Mouse (Mus musculus): ENCODE measurements around the gene Trim65. TPM values are rescaled to one million over a fixed set of nuclear protein-coding genes. Genes with fewer than 3 reads are reported as not detected.

Trim65 gene
- polyA plus RNA-seq, 1 experiment = 17.3 TPM

GRCm38 (mm10) chr11:116111067-116111466 lies 19.9 kb downstream of the Trim65 start:
- no peak for DNase-seq
- 88% methylated on average over 4 of the region's 4 CpGs for WGBS
- Histone ChIP-seq H3K4me3 (replicated peaks; ENCODE audit: extremely low read depth, low read depth, low read length) (no peak overlapping the region), H3K4me1 (ENCODE audit: control insufficient read depth, insufficient read depth, low read length) (peaks cover 8% of the 10 kb centered on the region; the same call in 1 of the 2 replicates)
- TF ChIP-seq POLR2A (IDR thresholded peaks at IDR 0.05; ENCODE audit: borderline replicate concordance, extremely low read depth, low read depth, low read length) (no peak), CTCF (IDR thresholded peaks at IDR 0.05; ENCODE audit: insufficient read depth, low read length) (0 out of 2 replicates have a peak, but pooled peaks have one; percentile 8)

- Histone ChIP-seq H3K4me1 (ENCODE audit: control insufficient read depth, insufficient read depth, low read length) (peaks cover 8% of the 10 kb centered on the region; the same call in 1 of the 2 replicates), H3K4me3 (replicated peaks; ENCODE audit: extremely low read depth, low read depth, low read length) (peak overlapping the region; percentile 81)
- DNase-seq = no peak
- TF ChIP-seq POLR2A (IDR thresholded peaks at IDR 0.05; ENCODE audit: borderline replicate concordance, extremely low read depth, low read depth, low read length) = 0 out of 2 replicates have a peak, but pooled peaks have one; percentile 20
- TF ChIP-seq CTCF (IDR thresholded peaks at IDR 0.05; ENCODE audit: insufficient read depth, low read length) = no peak
- 11% methylated on average over 10 of the region's 10 CpGs for WGBS
These were observed 20.4 kb downstream of the Trim65 start for GRCm38 (mm10) chr11:116110540-116110939.

- Histone ChIP-seq H3K4me3 (replicated peaks; ENCODE audit: extremely low read depth, low read depth, low read length) (peak overlapping the region; percentile 81), H3K4me1 (ENCODE audit: control insufficient read depth, insufficient read depth, low read length) (peaks cover 8% of the 10 kb centered on the region; the same call in 1 of the 2 replicates)
- TF ChIP-seq CTCF (IDR thresholded peaks at IDR 0.05; ENCODE audit: insufficient read depth, low read length) (no peak), POLR2A (IDR thresholded peaks at IDR 0.05; ENCODE audit: borderline replicate concordance, extremely low read depth, low read depth, low read length) (peak; percentile 50; the same call in 1 of the 2 replicates)
- WGBS = under 1% methylated on average over 35 of the region's 35 CpGs
- DNase-seq = peak; percentile 77
These were observed 20.8 kb downstream of the Trim65 start for GRCm38 (mm10) chr11:116110131-116110530.

GRCm38 (mm10) chr11:116109441-116110081 lies 21.4 kb downstream of the Trim65 start:
- peaks cover 9% of the 10 kb centered on the region; the same call in 1 of the 2 replicates for H3K4me1 ChIP-seq (ENCODE audit: control insufficient read depth, insufficient read depth, low read length)

GRCm38 (mm10) chr11:116108464-116109137 lies 22.3 kb downstream of the Trim65 start:
- 8% methylated on average over 22 of the region's 23 CpGs for WGBS
- TF ChIP-seq POLR2A (IDR thresholded peaks at IDR 0.05; ENCODE audit: borderline replicate concordance, extremely low read depth, low read depth, low read length) = peak; percentile 65; the same call in 1 of the 2 replicates
- no peak for TF ChIP-seq CTCF (IDR thresholded peaks at IDR 0.05; ENCODE audit: insufficient read depth, low read length)
- no peak for DNase-seq
- Histone ChIP-seq H3K4me3 (replicated peaks; ENCODE audit: extremely low read depth, low read depth, low read length) (peak overlapping the region; percentile 48), H3K4me1 (ENCODE audit: control insufficient read depth, insufficient read depth, low read length) (peaks cover 14% of the 10 kb centered on the region; the same call in 1 of the 2 replicates)

More at GRCm38 (mm10) chr11:116109441-116110081, 21.4 kb downstream of the Trim65 start:
- peak overlapping the region; percentile 81 for H3K4me3 ChIP-seq (replicated peaks; ENCODE audit: extremely low read depth, low read depth, low read length)
- TF ChIP-seq CTCF (IDR thresholded peaks at IDR 0.05; ENCODE audit: insufficient read depth, low read length) (no peak), POLR2A (IDR thresholded peaks at IDR 0.05; ENCODE audit: borderline replicate concordance, extremely low read depth, low read depth, low read length) (peak; percentile 30; the same call in 1 of the 2 replicates)
- no peak for DNase-seq
- WGBS = under 1% methylated on average over 67 of the region's 70 CpGs

- H3K4me1 ChIP-seq (ENCODE audit: control insufficient read depth, insufficient read depth, low read length) = peaks cover 14% of the 10 kb centered on the region
- TF ChIP-seq CTCF (IDR thresholded peaks at IDR 0.05; ENCODE audit: insufficient read depth, low read length) (no peak), POLR2A (IDR thresholded peaks at IDR 0.05; ENCODE audit: borderline replicate concordance, extremely low read depth, low read depth, low read length) (no peak)
- WGBS = 63% methylated on average over 19 of the region's 19 CpGs
- no peak overlapping the region for H3K4me3 ChIP-seq (replicated peaks; ENCODE audit: extremely low read depth, low read depth, low read length)
- DNase-seq = no peak
These were observed 23.1 kb downstream of the Trim65 start for GRCm38 (mm10) chr11:116107777-116108285.

- 60% methylated on average over 14 of the region's 14 CpGs for WGBS
- no peak overlapping the region for H3K4me3 ChIP-seq (replicated peaks; ENCODE audit: extremely low read depth, low read depth, low read length)
- no peak for DNase-seq
- no peak for TF ChIP-seq CTCF (IDR thresholded peaks at IDR 0.05; ENCODE audit: insufficient read depth, low read length)
- TF ChIP-seq POLR2A (IDR thresholded peaks at IDR 0.05; ENCODE audit: borderline replicate concordance, extremely low read depth, low read depth, low read length) = no peak
- peaks cover 14% of the 10 kb centered on the region for H3K4me1 ChIP-seq (ENCODE audit: control insufficient read depth, insufficient read depth, low read length)
These were observed 23.8 kb downstream of the Trim65 start for GRCm38 (mm10) chr11:116106963-116107776.

GRCm38 (mm10) chr11:116106154-116106962 lies 24.6 kb downstream of the Trim65 start:
- WGBS = 71% methylated on average over 32 of the region's 32 CpGs
- TF ChIP-seq POLR2A (IDR thresholded peaks at IDR 0.05; ENCODE audit: borderline replicate concordance, extremely low read depth, low read depth, low read length) (no peak), CTCF (IDR thresholded peaks at IDR 0.05; ENCODE audit: insufficient read depth, low read length) (no peak)
- Histone ChIP-seq H3K4me3 (replicated peaks; ENCODE audit: extremely low read depth, low read depth, low read length) (no peak overlapping the region), H3K4me1 (ENCODE audit: control insufficient read depth, insufficient read depth, low read length) (peaks cover 21% of the 10 kb centered on the region)
- no peak for DNase-seq

Measured in lung, adult 2 months (tissue).